Mouse (Mus musculus) stomach, postnatal 0 days (tissue): ENCODE data around the gene H2-Q4.
"Not testable (repeated sequence)": the region's sequence is repeated elsewhere in the genome, so short reads cannot be mapped to it uniquely, and the experiment has no call there.

Source experiments
- CTCF ChIP-seq: IDR thresholded peaks from 2 replicates; pipeline ENCODE4 v1.5.1; 2016; ENCODE audit warnings: antibody characterized with exemption, low read depth, mild to moderate bottlenecking, moderate library complexity
- EP300 ChIP-seq: optimal IDR thresholded peaks from 2 replicates; pipeline ENCODE3; 2016; ENCODE audit warnings: antibody characterized with exemption

DNA sequence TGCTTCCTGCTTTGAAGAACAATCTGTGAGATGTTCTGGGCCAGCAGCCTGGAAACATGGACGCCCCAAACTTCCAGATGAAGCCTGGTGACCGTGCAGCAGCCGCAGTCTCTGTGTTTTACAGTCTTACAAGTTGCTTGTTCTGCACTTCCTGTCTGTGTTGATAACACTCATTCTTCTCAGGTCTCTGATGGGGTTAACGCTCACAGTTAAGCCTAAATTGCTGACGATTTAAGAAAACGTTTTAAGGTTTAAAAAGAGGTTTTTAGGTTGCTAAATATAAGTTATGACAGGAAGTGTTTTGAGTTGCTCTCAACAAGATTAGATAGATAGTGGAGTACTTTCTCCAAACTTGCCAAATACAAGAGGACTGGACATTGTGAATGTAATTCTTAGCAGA is 26.1 kb upstream of the H2-Q4 start:
- not testable (repeated sequence) for TF ChIP-seq CTCF, EP300
